Mouse (Mus musculus): ENCODE results near the gene Polh. TPM values are rescaled to one million over a fixed set of nuclear protein-coding genes. Genes with fewer than 3 reads are reported as not detected.

Gene Polh
- 28.4 and 30.8 TPM in 2 replicates for total RNA-seq (2012; rRNA removed)
- polyA plus RNA-seq (2012; ENCODE audit: insufficient read depth in 1 of 2, insufficient read length in 2 of 2, low read depth in 1 of 2, low replicate concordance in 2 of 2, missing spikeins in 1 of 2): 10 to 100 TPM in 1 of 2 experiments, not detected in 1; 22.2 TPM

GRCm38 (mm10) chr17:46202421-46203071 lies at the start of gene Polh, which contains the start of gene Xpo5:
Gene Polh (minus strand): TSS chr17:46202645.
Gene Xpo5 (plus strand): TSS chr17:46202782.
- peak; percentile 97 for DNase-seq (ENCODE audit: low read depth, low spot score)
- Histone ChIP-seq H3K27me3 (ENCODE audit: control insufficient read depth in 1 of 2, insufficient read depth in 2 of 2, low read length in 2 of 2) (no peaks in the 10 kb centered on the region), H3K79me2 (ENCODE audit: control insufficient read depth, insufficient read depth, low read length, poor library complexity) (peaks cover 45% of the 10 kb centered on the region), H3K27ac (ENCODE audit: control insufficient read depth, low read depth, low read length) (peak within 1 kb of the TSS; percentile 95), H3K36me3 (ENCODE audit: control insufficient read depth in 1 of 2, insufficient read depth in 2 of 2, low read length in 2 of 2) (peaks cover 18 to 19% of the 10 kb centered on the region in 2 experiments), H3K9me3 (replicated peaks; ENCODE audit: insufficient read depth, low read length) (no peaks in the 10 kb centered on the region), H3K9ac (ENCODE audit: control insufficient read depth, low read depth, low read length, poor library complexity, severe bottlenecking) (peak within 1 kb of the TSS; percentile 97), H3K4me1 (ENCODE audit: control insufficient read depth in 1 of 2, insufficient read depth in 2 of 2, low read length in 2 of 2) (peaks cover 7 to 8% of the 10 kb centered on the region in 2 experiments; a peak in 3 of 4 replicates), H3K4me3 (ENCODE audit: control insufficient read depth in 1 of 2, insufficient read depth in 1 of 2, low read depth in 2 of 2, low read length in 2 of 2) (peak within 1 kb of the TSS; percentile 71 to 97)
- peak; percentile 70; the same call in 1 of the 2 replicates for TF ChIP-seq TCF12 (IDR thresholded peaks at IDR 0.05; ENCODE audit: low read depth, low read length)
- no peak for TF ChIP-seq SMC3 (IDR thresholded peaks at IDR 0.05; ENCODE audit: low read depth, low read length)
- peak; percentile 99; the same call in 1 of the 2 replicates for TF ChIP-seq NRF1 (IDR thresholded peaks at IDR 0.05; ENCODE audit: insufficient read depth, low read depth, low read length, poor library complexity, severe bottlenecking)
- peak in 1 of 2 experiments; percentile 67; a peak in 2 of 4 replicates for TF ChIP-seq EP300 (IDR thresholded peaks at IDR 0.05; ENCODE audit: low read depth in 1 of 2, low read length in 2 of 2)
- peak; percentile 16; the same call in 1 of the 2 replicates for TF ChIP-seq MAX (IDR thresholded peaks at IDR 0.05; ENCODE audit: low read length)
- no peak for TF ChIP-seq RAD21 (IDR thresholded peaks at IDR 0.05; ENCODE audit: low read depth, low read length)
- peak; percentile 95 for TF ChIP-seq SIN3A (IDR thresholded peaks at IDR 0.05; ENCODE audit: low read length)
- no peak for TF ChIP-seq CHD2 (IDR thresholded peaks at IDR 0.05; ENCODE audit: low read length)
- TF ChIP-seq ZNF384 (IDR thresholded peaks at IDR 0.05; ENCODE audit: low read depth, low read length): no peak
- no peak; the same call in 1 of the 2 replicates for TF ChIP-seq KAT2A (conservative IDR thresholded peaks at IDR 0.05; ENCODE audit: low read depth, low read length)
- TF ChIP-seq ZC3H11A (IDR thresholded peaks at IDR 0.05; ENCODE audit: low read depth, low read length): no peak
- peak; percentile 87 for TF ChIP-seq MXI1 (IDR thresholded peaks at IDR 0.05; ENCODE audit: low read depth, low read length)
- no peak for TF ChIP-seq USF2 (IDR thresholded peaks at IDR 0.05; ENCODE audit: borderline replicate concordance in 1 of 2, insufficient read depth in 1 of 2, low read depth in 1 of 2, low read length in 2 of 2)
- TF ChIP-seq MAFK (IDR thresholded peaks at IDR 0.05; ENCODE audit: borderline replicate concordance, low read depth, low read length): no peak
- TF ChIP-seq POLR2AphosphoS5 (IDR thresholded peaks at IDR 0.05; ENCODE audit: borderline replicate concordance, low read depth, low read length): no peak
- no peak for TF ChIP-seq USF1 (IDR thresholded peaks at IDR 0.05; ENCODE audit: low read depth, low read length)
- TF ChIP-seq TBP (IDR thresholded peaks at IDR 0.05; ENCODE audit: low read depth, low read length): peak; percentile 82
- TF ChIP-seq UBTF (IDR thresholded peaks at IDR 0.05; ENCODE audit: borderline replicate concordance, insufficient read depth, low read depth, low read length): 0 out of 2 replicates have a peak, but pooled peaks have one; percentile 36
- peak; percentile 94 for TF ChIP-seq ELF1 (IDR thresholded peaks at IDR 0.05; ENCODE audit: low read depth, low read length)
- TF ChIP-seq RCOR1 (IDR thresholded peaks at IDR 0.05; ENCODE audit: low read depth, low read length): 0 out of 2 replicates have a peak, but pooled peaks have one; percentile 33
- peak; percentile 70 to 90 for TF ChIP-seq POLR2A (IDR thresholded peaks at IDR 0.05; ENCODE audit: control insufficient read depth in 1 of 2, insufficient read depth in 1 of 2, low read depth in 1 of 2, low read length in 2 of 2, poor library complexity in 1 of 2)
- no peak for TF ChIP-seq ZKSCAN1 (IDR thresholded peaks at IDR 0.05; ENCODE audit: low read depth, low read length)
- TF ChIP-seq NELFE (IDR thresholded peaks at IDR 0.05; ENCODE audit: low read depth, low read length): peak; percentile 92
- peak; percentile 85; the same call in 1 of the 2 replicates for TF ChIP-seq E2F4 (IDR thresholded peaks at IDR 0.05; ENCODE audit: borderline replicate concordance, low read depth, low read length)
- TF ChIP-seq MEF2A (IDR thresholded peaks at IDR 0.05; ENCODE audit: extremely low read depth, insufficient replicate concordance, low read depth, low read length, poor library complexity, severe bottlenecking): no peak
- peak; percentile 85 for TF ChIP-seq HCFC1 (IDR thresholded peaks at IDR 0.05; ENCODE audit: low read depth, low read length)
- TF ChIP-seq JUND (IDR thresholded peaks at IDR 0.05; ENCODE audit: low read depth, low read length): no peak
- TF ChIP-seq TAL1 (IDR thresholded peaks at IDR 0.05; ENCODE audit: low read length): no peak
- TF ChIP-seq ETS1 (IDR thresholded peaks at IDR 0.05; ENCODE audit: low read depth, low read length): peak; percentile 60
- TF ChIP-seq BHLHE40 (IDR thresholded peaks at IDR 0.05; ENCODE audit: borderline replicate concordance, low read depth, low read length): no peak
- TF ChIP-seq MYB (IDR thresholded peaks at IDR 0.05; ENCODE audit: low read depth, low read length): peak; percentile 96
- TF ChIP-seq GATA1 (IDR thresholded peaks at IDR 0.05; ENCODE audit: low read depth, low read length): peak; percentile 78; the same call in 1 of the 2 replicates
- peak; percentile 84 for TF ChIP-seq POLR2AphosphoS2 (IDR thresholded peaks at IDR 0.05; ENCODE audit: low read length)
- no peak for TF ChIP-seq GABPA (IDR thresholded peaks at IDR 0.05; ENCODE audit: low read depth, low read length)
- TF ChIP-seq ZMIZ1 (IDR thresholded peaks at IDR 0.05; ENCODE audit: low read depth, low read length): peak; percentile 10; the same call in 1 of the 2 replicates
